Mouse (Mus musculus): ENCODE data around the gene Apba1. TPM values are rescaled to one million over a fixed set of nuclear protein-coding genes. Genes with fewer than 3 reads are reported as not detected.
A peak's percentile ranks its signal among the peaks of the same experiment; 100 is the strongest.

Gene Apba1
- polyA plus RNA-seq, 1 experiment: 1.9 TPM

GRCm38 (mm10) chr19:23968125-23968861 is 209.6 kb downstream of the Apba1 start:
- no peaks in the 10 kb centered on the region; the same call in 1 of the 2 replicates for H3K4me1 ChIP-seq (ENCODE audit: control insufficient read depth, insufficient read depth, low read length)
- 62% methylated on average over 5 of the region's 5 CpGs for WGBS
- DNase-seq: no peak
- no peak overlapping the region for H3K27ac ChIP-seq (ENCODE audit: insufficient read depth, low read depth, low read length)
- no peaks in the 10 kb centered on the region for H3K27me3 ChIP-seq (replicated peaks; ENCODE audit: control insufficient read depth, insufficient read depth, low read length)
- H3K36me3 ChIP-seq (ENCODE audit: control insufficient read depth, insufficient read depth, low read length): no peaks in the 10 kb centered on the region
- H3K4me3 ChIP-seq (ENCODE audit: insufficient read depth, low read depth, low read length): no peak overlapping the region
- no peak for TF ChIP-seq CTCF (conservative IDR thresholded peaks at IDR 0.05; ENCODE audit: insufficient read depth, insufficient read length, low read depth, low read length)

DNA sequence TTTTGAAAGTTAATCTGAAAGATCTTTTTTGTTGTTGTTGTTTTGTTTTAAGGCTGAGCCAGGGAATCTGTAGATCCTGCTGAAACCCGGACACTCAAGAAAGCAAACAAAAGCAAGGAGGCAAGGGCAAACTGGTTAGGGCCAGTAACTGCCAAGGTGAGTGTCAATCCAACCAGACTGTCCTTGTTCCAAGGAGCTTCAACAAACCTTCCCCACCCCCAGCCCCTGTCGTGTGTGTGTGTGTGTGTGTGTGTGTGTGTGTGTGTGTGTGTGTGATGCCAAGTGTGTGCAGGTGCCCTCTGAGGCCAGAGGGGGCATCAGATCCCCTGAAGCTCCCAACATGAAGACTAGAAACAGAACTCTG is 210.2 kb downstream of the Apba1 start:
- H3K27me3 ChIP-seq (replicated peaks; ENCODE audit: control insufficient read depth, insufficient read depth, low read length): no peaks in the 10 kb centered on the region
- H3K27ac ChIP-seq (ENCODE audit: insufficient read depth, low read depth, low read length): no peak overlapping the region
- H3K4me3 ChIP-seq (ENCODE audit: insufficient read depth, low read depth, low read length): no peak overlapping the region
- no peaks in the 10 kb centered on the region for H3K36me3 ChIP-seq (ENCODE audit: control insufficient read depth, insufficient read depth, low read length)
- no peak for DNase-seq
- no peaks in the 10 kb centered on the region; the same call in 1 of the 2 replicates for H3K4me1 ChIP-seq (ENCODE audit: control insufficient read depth, insufficient read depth, low read length)
- 77% methylated on average over 2 of the region's 2 CpGs for WGBS
- TF ChIP-seq POLR2A (IDR thresholded peaks at IDR 0.05; ENCODE audit: low read depth, low read length): no peak

DNA sequence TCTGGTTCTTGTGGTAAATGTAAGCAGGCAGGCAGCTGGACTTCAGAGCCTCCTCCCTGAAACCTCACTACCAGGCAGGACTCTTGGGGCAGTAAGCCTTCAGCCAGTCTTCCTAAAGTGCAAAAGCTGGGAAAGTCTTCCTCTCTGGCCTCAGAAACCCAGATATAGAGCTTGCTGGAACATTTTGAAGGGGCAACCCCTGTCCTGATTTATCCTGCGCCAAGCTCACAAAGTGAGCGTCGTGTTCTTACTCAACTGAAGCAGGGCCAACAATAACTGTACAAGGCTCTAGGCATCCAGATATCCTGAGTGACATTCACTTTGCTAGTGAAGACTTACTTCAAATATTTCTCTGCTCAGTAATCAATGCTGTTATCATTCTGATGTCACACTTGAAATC is 211.7 kb downstream of the Apba1 start:
- no peak for DNase-seq
- Histone ChIP-seq H3K27me3 (replicated peaks; ENCODE audit: control insufficient read depth, insufficient read depth, low read length) (no peaks in the 10 kb centered on the region), H3K27ac (ENCODE audit: insufficient read depth, low read depth, low read length) (no peak overlapping the region), H3K4me1 (ENCODE audit: control insufficient read depth, insufficient read depth, low read length) (no peaks in the 10 kb centered on the region; the same call in 1 of the 2 replicates), H3K4me3 (ENCODE audit: insufficient read depth, low read depth, low read length) (no peak overlapping the region), H3K36me3 (ENCODE audit: control insufficient read depth, insufficient read depth, low read length) (no peaks in the 10 kb centered on the region)
- WGBS: 89% methylated on average over 3 of the region's 3 CpGs
- TF ChIP-seq POLR2A (IDR thresholded peaks at IDR 0.05; ENCODE audit: low read depth, low read length): no peak
- TF ChIP-seq CTCF (conservative IDR thresholded peaks at IDR 0.05; ENCODE audit: insufficient read depth, insufficient read length, low read depth, low read length): no peak

GRCm38 (mm10) chr19:23971391-23971790 is 212.7 kb downstream of the Apba1 start:
- WGBS: 84% methylated on average over 7 of the region's 7 CpGs

DNA sequence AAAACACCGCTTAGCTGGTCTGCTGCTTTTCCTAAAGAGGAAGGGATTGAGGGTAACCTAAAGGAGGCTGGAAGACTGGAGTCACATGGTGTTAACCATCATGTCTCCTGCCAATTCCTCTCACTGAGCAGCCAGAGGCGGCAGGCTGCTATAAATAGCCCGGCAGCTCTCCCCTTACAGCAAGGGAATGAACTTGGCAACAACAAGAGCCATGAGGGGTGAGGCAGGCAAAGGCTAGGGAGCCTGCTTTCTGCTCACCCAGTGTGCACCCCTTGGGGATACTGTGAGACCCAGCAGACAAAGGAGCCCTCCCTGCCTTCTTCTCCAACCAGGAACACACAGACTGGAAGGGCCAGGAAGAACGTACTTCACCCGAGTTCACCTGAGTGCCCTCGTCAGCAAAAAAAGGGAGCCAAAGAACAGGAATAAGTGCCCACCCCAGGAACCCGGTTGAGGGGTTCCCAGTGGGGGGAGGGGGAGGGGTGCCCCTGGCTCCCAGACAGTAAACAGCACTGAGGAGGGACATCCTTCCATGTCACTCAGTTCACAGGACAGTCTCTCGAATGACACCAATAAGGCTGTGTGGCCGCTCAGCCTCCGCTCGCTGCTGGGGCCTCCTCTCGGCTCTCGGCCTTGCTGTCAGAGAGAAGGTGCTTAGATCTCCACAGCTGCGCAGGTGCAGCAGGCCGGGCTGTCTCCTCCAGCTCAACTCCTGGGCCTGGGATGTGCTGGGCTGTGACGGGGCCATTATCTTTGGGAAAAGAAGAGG is 214.4 kb downstream of the Apba1 start:
- no peaks in the 10 kb centered on the region for H3K36me3 ChIP-seq (ENCODE audit: control insufficient read depth, insufficient read depth, low read length)
- no peaks in the 10 kb centered on the region for H3K27me3 ChIP-seq (replicated peaks; ENCODE audit: control insufficient read depth, insufficient read depth, low read length)
- TF ChIP-seq POLR2A (IDR thresholded peaks at IDR 0.05; ENCODE audit: low read depth, low read length) (no peak), CTCF (conservative IDR thresholded peaks at IDR 0.05; ENCODE audit: insufficient read depth, insufficient read length, low read depth, low read length) (no peak)
- H3K4me1 ChIP-seq (ENCODE audit: control insufficient read depth, insufficient read depth, low read length): no peaks in the 10 kb centered on the region; the same call in 1 of the 2 replicates
- H3K27ac ChIP-seq (ENCODE audit: insufficient read depth, low read depth, low read length): no peak overlapping the region
- DNase-seq: peak; percentile 55
- 60% methylated on average over 16 of the region's 16 CpGs for WGBS
- no peak overlapping the region for H3K4me3 ChIP-seq (ENCODE audit: insufficient read depth, low read depth, low read length)

More at GRCm38 (mm10) chr19:23971391-23971790, 212.7 kb downstream of the Apba1 start:
- H3K27ac ChIP-seq (ENCODE audit: insufficient read depth, low read depth, low read length): no peak overlapping the region
- no peak overlapping the region for H3K4me3 ChIP-seq (ENCODE audit: insufficient read depth, low read depth, low read length)
- TF ChIP-seq CTCF (conservative IDR thresholded peaks at IDR 0.05; ENCODE audit: insufficient read depth, insufficient read length, low read depth, low read length) (no peak), POLR2A (IDR thresholded peaks at IDR 0.05; ENCODE audit: low read depth, low read length) (no peak)
- no peaks in the 10 kb centered on the region for H3K36me3 ChIP-seq (ENCODE audit: control insufficient read depth, insufficient read depth, low read length)
- DNase-seq: no peak
- H3K27me3 ChIP-seq (replicated peaks; ENCODE audit: control insufficient read depth, insufficient read depth, low read length): no peaks in the 10 kb centered on the region
- H3K4me1 ChIP-seq (ENCODE audit: control insufficient read depth, insufficient read depth, low read length): no peaks in the 10 kb centered on the region; the same call in 1 of the 2 replicates

- H3K4me3 ChIP-seq (ENCODE audit: insufficient read depth, low read depth, low read length): no peak overlapping the region
- no peak for TF ChIP-seq POLR2A (IDR thresholded peaks at IDR 0.05; ENCODE audit: low read depth, low read length)
- no peak for TF ChIP-seq CTCF (conservative IDR thresholded peaks at IDR 0.05; ENCODE audit: insufficient read depth, insufficient read length, low read depth, low read length)
- H3K27ac ChIP-seq (ENCODE audit: insufficient read depth, low read depth, low read length): no peak overlapping the region
- no peaks in the 10 kb centered on the region for H3K36me3 ChIP-seq (ENCODE audit: control insufficient read depth, insufficient read depth, low read length)
- no peaks in the 10 kb centered on the region for H3K27me3 ChIP-seq (replicated peaks; ENCODE audit: control insufficient read depth, insufficient read depth, low read length)
- DNase-seq: no peak
- H3K4me1 ChIP-seq (ENCODE audit: control insufficient read depth, insufficient read depth, low read length): no peaks in the 10 kb centered on the region
- 78% methylated on average over 6 of the region's 6 CpGs for WGBS
These were observed 219.3 kb downstream of the Apba1 start for GRCm38 (mm10) chr19:23977901-23978443.

- Histone ChIP-seq H3K36me3 (ENCODE audit: control insufficient read depth, insufficient read depth, low read length) (no peaks in the 10 kb centered on the region), H3K4me1 (ENCODE audit: control insufficient read depth, insufficient read depth, low read length) (no peaks in the 10 kb centered on the region), H3K27me3 (replicated peaks; ENCODE audit: control insufficient read depth, insufficient read depth, low read length) (no peaks in the 10 kb centered on the region; the same call in 1 of the 2 replicates), H3K4me3 (ENCODE audit: insufficient read depth, low read depth, low read length) (no peak overlapping the region), H3K27ac (ENCODE audit: insufficient read depth, low read depth, low read length) (no peak overlapping the region)
- TF ChIP-seq POLR2A (IDR thresholded peaks at IDR 0.05; ENCODE audit: low read depth, low read length) (no peak), CTCF (conservative IDR thresholded peaks at IDR 0.05; ENCODE audit: insufficient read depth, insufficient read length, low read depth, low read length) (no peak)
- no peak for DNase-seq
- WGBS: 66% methylated on average over 3 of the region's 3 CpGs
These were observed 221.9 kb downstream of the Apba1 start for GRCm38 (mm10) chr19:23980598-23980997.

Data from kidney, adult 2 months (tissue).